Mouse (Mus musculus): Measurements from ENCODE around the gene Magi1.

Magi1 gene

DNA sequence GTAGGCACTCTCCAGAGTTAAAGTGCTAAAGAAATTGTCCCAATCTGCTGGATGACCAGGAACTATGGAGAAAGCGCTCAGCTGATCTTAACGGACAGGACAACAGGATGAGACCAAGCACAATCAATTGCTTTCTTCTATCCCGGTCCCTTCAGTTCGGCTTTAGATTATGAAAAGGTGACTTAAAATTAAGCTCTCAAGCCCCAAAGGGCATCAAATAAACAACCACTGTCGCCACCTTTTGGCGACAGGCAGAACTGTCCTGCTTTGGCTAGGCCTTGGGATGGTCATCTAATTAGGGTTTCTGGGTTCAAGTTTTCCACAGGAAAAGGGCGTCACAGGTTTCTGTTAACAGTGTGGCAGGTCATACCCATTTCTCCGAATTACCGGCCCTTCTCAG, 298.6 kb downstream of the Magi1 start:
- in situ Hi-C loops (cut with MboI; ENCODE audit: low pct_unique_long_range_greater_than_20kb in 1 of 2, low sequenced_read_pairs in 2 of 2, unreplicated experiment in 1 of 2) = loop anchor here in 1 of 2 experiments (25.0 kb wide), 1 partner anchor 223 kb away; no protein-coding TSS in a partner anchor

DNA sequence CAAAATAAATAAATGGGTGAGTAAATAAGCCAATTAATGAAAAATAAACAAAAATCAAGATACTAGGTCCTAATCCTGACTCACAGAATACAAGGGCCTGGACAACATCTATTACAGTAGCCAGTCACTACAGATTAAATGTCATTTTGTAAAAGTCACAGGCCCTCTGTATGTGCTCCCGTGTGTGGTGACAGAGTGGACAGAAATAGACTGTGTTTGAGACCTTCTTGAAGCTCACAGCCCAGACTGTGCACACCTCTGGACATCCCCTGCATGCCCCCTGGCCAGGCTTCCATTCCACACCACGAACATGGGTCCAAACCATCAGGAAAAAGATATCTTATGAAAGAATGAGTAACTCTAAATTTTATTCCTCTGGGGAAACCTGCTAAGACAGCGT, 300.2 kb downstream of the Magi1 start:
- in situ Hi-C loops (cut with MboI; ENCODE audit: low pct_unique_long_range_greater_than_20kb in 1 of 2, low sequenced_read_pairs in 2 of 2, unreplicated experiment in 1 of 2) = loop anchor here in 1 of 2 experiments (25.0 kb wide), 1 partner anchor 221 kb away; no protein-coding TSS in a partner anchor

DNA sequence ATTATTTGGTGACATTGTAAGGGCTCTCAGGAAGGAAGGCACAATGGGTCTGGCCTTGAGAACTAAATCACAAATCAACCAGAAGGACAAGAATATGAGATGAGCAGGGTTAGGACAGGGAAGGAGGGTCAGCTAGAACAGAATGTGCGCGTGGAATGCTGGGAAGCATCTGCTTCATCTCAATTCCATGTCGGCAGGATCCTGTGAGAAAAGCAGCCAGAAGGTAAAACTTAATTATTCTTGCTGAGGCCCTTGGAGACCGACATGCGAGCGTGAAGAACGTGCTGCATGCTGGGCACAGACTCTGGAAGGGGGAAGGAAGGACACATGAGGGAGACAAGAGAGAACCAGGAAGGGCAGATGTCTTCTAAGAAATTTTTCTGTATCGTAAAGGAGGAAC, 302.5 kb downstream of the Magi1 start:
- in situ Hi-C loops (cut with MboI; ENCODE audit: low pct_unique_long_range_greater_than_20kb in 1 of 2, low sequenced_read_pairs in 2 of 2, unreplicated experiment in 1 of 2) = loop anchor here in 1 of 2 experiments (25.0 kb wide), 1 partner anchor 219 kb away; no protein-coding TSS in a partner anchor

DNA sequence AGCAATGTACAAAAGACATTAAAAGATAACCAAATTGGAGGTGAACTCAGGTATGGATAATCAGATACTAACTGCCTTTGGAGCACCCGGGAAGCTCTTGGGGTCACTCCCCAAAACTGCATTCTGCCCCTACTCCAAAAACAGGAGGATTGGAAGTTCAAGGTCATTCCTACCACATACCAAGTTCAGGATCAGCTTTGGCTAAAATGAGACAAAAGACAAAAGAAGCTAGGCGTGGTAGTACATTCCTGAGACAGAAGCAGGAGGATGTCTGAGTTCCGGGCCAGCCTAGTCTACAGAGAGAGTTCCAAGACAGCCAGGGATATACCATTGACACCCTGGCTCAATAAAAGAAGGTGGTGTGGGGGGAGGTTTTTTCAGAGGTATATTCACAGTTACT, 304.5 kb downstream of the Magi1 start:
- in situ Hi-C loops (cut with MboI; ENCODE audit: low pct_unique_long_range_greater_than_20kb in 1 of 2, low sequenced_read_pairs in 2 of 2, unreplicated experiment in 1 of 2) = loop anchor here in 1 of 2 experiments (25.0 kb wide), 1 partner anchor 217 kb away; no protein-coding TSS in a partner anchor

DNA sequence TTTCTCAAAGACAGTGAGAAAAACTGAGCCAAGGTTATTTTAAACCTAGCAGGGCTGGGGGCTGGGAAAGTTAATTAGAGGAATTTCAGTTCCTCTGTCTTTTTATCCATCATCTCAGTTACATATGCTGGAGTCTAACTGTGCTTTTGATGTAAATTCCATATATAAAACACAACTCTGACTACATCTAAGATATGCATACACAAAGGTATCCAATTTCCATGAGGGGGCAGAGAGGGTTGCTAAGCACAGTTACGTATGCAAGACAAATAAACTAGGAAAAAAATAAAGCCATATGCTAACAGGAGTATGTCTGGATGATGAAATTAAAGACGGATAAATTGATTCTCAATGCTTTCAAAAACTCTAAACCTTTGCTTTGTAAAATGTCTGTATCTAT, 315.0 kb downstream of the Magi1 start:
- in situ Hi-C loops (cut with MboI; ENCODE audit: low pct_unique_long_range_greater_than_20kb in 1 of 2, low sequenced_read_pairs in 2 of 2, unreplicated experiment in 1 of 2) = no loop called here

DNA sequence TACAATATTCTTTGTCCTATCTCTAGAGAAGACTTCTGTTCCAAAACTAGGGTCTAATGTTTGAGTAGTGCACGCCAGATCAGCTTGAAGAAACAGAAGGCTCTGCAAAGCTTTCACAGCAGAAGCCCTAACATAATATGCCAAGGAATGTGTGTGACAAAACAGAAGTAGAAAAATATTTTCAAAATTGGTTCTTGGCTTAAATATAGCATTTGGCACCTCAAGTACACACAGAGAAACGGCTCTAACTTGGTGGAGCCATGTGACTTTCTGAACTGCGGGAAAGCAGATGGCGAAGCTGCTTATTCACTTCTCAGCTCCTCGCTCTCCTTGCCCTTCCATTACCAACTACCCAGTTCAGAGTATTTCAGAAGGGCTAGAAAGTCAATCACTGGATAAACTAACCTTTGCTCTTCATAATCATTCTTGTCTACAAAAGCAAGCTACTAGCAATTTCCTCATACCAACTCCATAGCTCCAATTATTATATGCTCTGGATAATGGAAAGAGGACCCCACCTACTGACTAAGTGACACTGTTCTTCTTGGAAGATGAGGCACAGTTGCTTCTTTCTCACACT, 320.9 kb downstream of the Magi1 start:
- in situ Hi-C loops (cut with MboI; ENCODE audit: low pct_unique_long_range_greater_than_20kb in 1 of 2, low sequenced_read_pairs in 2 of 2, unreplicated experiment in 1 of 2) = no loop called here

DNA sequence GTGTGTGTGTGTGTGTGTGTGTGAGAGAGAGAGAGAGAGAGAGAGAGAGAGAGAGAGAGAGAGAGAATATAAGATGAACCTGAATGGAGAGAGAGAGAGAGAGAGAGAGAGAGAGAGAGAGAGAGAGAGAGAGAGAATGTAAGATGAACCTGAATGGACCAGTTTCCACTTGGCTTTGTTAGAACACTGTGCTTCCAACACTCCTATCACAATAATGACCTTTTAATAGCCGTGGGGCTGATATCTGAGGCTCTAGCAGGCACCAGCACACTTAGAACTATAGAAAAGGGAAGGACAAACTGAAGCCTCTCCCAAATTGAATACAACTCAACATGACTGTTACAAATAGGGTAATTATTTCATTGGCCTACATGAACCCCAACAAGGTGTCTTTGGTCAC, 321.9 kb downstream of the Magi1 start:
- in situ Hi-C loops (cut with MboI; ENCODE audit: low pct_unique_long_range_greater_than_20kb in 1 of 2, low sequenced_read_pairs in 2 of 2, unreplicated experiment in 1 of 2) = no loop called here

DNA sequence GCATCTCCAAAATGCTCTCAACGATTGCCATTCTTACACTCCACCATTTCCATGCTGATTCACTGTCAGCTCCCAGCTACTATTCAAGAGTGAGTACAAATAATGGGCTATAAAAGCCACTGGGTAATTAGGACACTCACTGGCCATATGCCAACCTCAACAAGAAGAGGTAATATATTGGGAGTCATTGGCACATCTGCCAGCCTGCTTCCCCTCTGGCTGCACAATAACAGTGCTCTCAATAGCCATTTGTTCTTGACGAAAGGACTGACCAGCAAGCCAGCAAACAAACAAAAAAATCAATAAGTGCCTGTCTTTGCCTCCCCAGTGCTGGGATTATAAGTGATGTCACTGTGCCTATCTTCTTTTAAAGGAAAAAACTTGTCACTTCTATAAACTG, 326.5 kb downstream of the Magi1 start:
- in situ Hi-C loops (cut with MboI; ENCODE audit: low pct_unique_long_range_greater_than_20kb in 1 of 2, low sequenced_read_pairs in 2 of 2, unreplicated experiment in 1 of 2) = no loop called here

DNA sequence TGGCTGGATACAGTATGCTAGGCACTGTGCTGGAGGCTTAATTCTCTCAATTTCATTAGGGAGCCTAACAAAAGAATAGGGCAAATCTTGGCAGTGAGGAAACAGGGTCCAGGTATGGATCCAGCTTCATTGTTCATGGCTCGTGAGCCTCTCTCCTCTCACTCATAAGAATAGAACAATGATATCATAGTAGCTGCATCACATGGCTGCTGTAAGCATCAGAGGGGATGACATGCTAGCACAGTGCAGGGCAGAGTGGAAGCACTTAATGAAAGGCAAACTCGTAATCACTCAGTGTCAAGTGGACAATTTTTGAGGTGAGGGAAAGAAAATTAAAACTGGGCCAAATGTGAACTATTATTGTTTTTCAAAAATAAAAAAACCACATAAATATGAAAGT, 337.1 kb downstream of the Magi1 start:
- in situ Hi-C loops (cut with MboI; ENCODE audit: low pct_unique_long_range_greater_than_20kb in 1 of 2, low sequenced_read_pairs in 2 of 2, unreplicated experiment in 1 of 2) = no loop called here

DNA sequence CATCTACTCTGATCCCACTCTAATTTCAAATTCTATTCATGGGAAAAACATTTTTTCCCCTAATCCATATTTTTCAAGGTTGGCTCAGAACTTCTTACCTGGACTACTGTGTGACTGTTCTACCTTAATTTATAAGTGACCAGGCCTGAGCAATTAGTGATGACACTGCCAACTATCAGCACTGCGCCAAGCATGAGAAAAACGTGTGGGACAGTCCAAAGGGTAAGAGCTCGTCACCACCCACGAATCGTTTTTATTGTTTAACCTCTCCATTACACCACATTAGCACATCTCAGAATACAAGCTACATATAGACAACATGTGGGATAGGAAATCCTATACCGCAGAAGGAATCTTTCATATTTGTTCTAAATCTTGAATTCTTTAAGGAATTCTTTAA, 347.4 kb downstream of the Magi1 start:
- in situ Hi-C loops (cut with MboI; ENCODE audit: low pct_unique_long_range_greater_than_20kb in 1 of 2, low sequenced_read_pairs in 2 of 2, unreplicated experiment in 1 of 2) = no loop called here

DNA sequence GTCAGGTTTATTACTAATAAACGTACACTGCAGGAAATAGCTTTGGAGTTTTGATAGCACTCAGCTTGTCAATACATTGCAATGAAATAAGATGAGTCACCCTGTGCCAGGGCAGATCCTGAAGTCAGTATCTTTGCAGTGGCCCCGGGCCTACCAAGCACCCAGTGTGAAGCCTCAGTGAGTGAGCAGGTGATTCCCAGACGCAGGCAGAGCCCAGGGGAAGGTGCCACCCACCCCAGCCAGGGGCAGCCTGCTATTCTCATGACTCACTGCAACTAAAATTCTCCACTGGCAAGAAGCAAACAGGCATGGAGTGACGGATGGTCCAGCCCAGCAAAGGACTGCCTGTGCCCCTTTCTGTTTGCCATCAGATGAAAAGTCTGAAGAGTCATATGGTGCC, 347.9 kb downstream of the Magi1 start:
- in situ Hi-C loops (cut with MboI; ENCODE audit: low pct_unique_long_range_greater_than_20kb in 1 of 2, low sequenced_read_pairs in 2 of 2, unreplicated experiment in 1 of 2) = no loop called here

DNA sequence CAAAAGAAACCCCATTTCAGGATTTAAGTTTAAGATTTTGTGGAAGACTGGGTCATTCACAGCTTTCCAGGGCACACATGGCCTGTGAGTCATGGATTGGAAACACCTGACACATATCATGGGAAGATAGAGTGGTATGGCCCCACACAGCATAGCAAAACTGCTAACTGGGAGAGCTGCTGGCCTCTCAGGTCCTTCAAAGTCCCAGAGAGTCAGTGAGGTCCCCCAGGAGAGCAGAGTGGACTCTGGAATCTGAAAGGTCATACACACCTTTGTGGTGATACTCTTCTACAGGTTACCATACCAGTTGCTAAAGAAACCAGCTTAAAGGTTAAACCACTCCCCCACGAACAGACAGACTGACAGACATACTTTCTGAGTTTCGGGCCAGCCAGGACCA, 349.0 kb downstream of the Magi1 start:
- in situ Hi-C loops (cut with MboI; ENCODE audit: low pct_unique_long_range_greater_than_20kb in 1 of 2, low sequenced_read_pairs in 2 of 2, unreplicated experiment in 1 of 2) = no loop called here

DNA sequence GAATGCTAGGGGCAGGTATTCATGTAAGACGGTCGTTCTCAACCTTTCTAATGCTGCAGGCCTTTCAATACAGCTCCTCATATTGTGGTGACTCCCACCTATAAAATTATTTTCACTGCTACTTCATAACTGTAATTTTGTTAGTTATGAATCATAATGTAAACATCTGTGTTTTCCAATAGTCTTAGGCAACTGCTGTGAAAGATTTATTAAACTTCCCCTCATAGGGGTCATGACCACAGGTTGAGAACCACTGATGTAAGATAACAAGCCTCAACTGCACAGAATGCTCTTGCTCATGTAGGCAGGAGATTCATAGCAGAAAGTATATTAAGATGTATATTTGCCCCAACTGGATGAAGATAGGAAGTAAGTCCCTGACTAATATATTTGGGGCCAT, 359.1 kb downstream of the Magi1 start:
- in situ Hi-C loops (cut with MboI; ENCODE audit: low pct_unique_long_range_greater_than_20kb in 1 of 2, low sequenced_read_pairs in 2 of 2, unreplicated experiment in 1 of 2) = no loop called here

DNA sequence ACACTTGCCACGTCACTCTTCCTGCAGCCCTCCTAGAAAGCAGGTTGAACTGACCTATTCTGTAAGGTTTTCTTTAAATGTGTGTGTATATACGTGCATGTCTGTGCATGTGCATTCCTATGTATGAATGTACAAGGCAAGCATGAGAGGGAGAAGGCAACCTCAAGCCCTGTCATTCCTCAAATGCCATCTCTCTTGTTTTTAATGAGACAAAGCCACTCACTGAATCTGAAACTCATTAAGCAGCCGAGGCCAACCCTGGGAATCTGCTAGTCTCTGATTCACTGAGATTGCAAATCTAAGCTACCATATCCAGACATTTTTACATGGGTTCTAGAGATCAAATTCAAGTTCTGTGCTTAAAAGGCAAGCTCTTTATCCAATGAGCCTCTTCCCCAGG, 359.7 kb downstream of the Magi1 start:
- in situ Hi-C loops (cut with MboI; ENCODE audit: low pct_unique_long_range_greater_than_20kb in 1 of 2, low sequenced_read_pairs in 2 of 2, unreplicated experiment in 1 of 2) = no loop called here

DNA sequence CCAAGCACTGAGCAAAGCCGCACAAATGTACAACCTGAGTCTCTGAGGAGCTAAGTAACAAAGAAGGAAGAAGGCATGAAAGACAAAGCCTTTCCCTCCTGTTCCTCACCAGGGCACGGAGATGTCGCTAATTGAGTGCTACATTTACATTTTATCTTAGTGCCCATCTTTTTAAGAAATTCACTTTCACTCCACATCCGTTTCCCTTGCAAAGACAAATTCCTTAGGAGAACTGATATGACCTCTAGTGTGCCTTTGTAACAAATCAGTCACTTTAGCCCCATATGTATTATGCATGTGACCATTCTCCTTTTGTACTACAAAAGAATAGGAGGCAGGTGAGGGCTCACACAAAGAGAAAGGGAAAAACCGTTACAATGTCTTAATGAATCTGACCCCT, 360.4 kb downstream of the Magi1 start:
- in situ Hi-C loops (cut with MboI; ENCODE audit: low pct_unique_long_range_greater_than_20kb in 1 of 2, low sequenced_read_pairs in 2 of 2, unreplicated experiment in 1 of 2) = no loop called here

DNA sequence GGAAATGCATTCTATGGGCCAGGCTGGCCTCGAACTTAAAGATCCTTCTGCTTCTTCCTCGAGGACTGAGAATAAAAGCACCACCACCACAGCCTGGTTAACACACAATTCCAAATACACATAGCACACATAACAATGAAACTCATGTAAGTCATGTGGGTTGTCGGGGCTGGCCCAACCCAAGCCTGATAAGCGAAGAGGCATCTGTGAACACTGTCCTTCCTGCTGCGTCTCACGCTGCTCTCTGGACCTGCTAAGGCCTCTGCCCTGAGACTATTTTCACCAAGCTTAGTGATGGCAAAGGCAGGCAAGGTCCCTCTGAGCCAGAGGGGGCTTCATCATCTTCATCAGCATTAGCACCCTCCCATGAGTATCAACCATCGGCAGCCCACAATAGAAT, 360.8 kb downstream of the Magi1 start:
- in situ Hi-C loops (cut with MboI; ENCODE audit: low pct_unique_long_range_greater_than_20kb in 1 of 2, low sequenced_read_pairs in 2 of 2, unreplicated experiment in 1 of 2) = no loop called here

DNA sequence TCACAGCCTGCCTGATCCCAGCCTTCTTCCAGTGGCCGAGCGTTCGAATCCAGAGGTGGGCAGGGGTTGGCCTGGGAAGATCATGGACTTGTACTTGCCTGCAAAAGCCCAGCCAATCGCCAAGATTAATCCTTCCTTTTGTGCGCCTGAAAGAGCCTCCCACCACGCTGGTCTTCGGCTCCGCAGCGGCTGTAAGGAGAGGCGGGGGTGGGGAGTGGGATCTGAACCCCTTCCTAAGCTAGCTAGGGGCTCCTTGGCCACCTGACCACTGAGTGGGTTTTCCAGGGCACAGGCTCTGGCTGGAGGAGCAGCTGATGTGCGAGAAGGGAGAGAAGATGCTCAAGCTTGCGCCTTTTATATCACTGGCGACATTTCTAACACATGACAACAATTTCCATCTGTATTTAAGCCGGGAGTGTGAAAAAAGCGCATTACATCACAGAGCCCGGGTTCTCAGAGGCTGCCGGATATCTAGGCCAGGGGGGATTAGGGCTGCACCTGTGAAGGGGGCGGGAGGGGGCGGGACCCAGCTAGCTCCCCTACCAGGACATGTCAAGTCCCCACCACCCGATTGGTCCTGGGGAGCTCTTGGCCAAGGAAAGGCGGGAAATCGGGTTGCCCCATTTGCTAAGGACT, 370.4 kb downstream of the Magi1 start:
- in situ Hi-C loops (cut with MboI; ENCODE audit: low pct_unique_long_range_greater_than_20kb in 1 of 2, low sequenced_read_pairs in 2 of 2, unreplicated experiment in 1 of 2) = no loop called here

DNA sequence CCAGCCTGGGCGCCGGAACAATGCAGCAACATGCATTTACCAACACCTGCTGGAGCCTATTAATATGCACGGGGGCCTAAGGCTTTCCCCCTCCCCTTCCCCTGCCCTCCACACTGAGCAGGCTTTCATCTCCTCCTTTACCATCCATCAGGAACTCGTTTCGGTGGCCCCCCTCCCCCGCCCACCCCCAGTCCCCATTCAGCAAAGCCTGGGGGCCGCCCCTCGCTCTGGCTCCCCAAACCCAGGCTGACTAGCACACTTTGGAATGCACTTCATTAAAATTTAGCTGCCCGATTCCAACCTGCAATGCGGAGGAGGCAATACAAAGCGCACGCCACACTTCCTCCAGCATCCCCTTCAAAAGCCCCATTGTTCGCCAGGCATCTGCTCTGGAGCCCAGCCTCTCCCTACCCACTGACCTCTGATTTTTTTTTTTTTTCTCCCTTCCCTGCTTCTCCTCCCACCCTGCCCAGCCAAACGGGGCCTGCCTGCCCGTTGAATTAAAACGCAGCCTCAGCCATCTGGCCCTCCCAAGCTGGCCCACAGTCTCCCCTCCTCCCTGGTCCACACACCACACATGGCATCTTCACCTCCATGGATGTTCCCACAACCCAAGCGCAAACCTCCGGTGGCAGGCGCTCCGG, 371.0 kb downstream of the Magi1 start:
- in situ Hi-C loops (cut with MboI; ENCODE audit: low pct_unique_long_range_greater_than_20kb in 1 of 2, low sequenced_read_pairs in 2 of 2, unreplicated experiment in 1 of 2) = no loop called here

DNA sequence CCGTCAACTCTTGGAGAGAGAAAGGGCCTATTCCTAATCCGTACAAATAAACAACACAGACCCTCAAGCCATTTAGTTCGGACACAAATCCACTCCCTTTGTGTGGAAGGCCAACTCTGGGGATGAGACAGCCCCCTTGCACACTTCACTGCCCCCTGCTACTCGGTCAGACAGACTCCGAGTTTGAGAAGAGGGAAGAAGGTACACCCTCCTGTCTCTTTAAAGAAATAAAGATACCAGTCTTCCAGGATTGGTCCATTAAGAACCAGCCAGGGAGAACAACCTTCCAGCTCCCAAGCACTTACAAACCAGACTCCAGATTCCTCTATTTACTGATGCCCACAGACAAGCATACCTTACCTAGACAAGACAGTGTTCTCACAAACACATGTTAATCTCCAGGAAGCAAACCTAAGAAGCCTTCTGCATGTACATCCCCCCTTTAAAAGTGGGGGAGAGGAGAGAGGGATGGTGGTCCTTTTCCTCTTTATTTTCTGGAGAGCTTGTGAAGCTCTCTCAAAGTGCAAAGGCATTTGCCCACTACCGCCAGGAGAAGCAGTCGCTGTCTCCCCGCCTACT, 371.6 kb downstream of the Magi1 start:
- in situ Hi-C loops (cut with MboI; ENCODE audit: low pct_unique_long_range_greater_than_20kb in 1 of 2, low sequenced_read_pairs in 2 of 2, unreplicated experiment in 1 of 2) = no loop called here

DNA sequence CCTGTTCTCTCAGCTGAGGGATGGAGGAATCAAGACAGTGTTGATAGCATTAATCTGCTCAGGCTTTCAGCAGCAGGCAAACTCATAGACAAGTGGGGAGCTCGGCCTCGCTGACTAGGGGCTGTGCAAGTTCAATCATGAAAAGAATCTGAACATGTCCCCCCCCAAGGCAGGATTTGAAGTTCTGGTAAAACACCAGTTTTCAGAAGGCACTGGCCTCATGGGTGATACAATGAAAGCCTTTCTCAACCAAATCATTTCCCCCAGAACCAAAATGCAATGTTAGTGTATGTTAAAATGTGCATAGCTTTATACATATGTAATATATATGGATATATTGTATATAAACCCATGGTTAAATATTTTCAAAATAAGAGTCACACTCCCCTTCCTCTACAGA, 372.3 kb downstream of the Magi1 start:
- in situ Hi-C loops (cut with MboI; ENCODE audit: low pct_unique_long_range_greater_than_20kb in 1 of 2, low sequenced_read_pairs in 2 of 2, unreplicated experiment in 1 of 2) = no loop called here

Data from mouse embryonic stem cell (cell line).